Mouse (Mus musculus): ENCODE measurements at regions not wholly inside any gene's neighbourhood (a gene's known extent, or its start where the extent isn't known, plus 50 kb on each side); places are given as distances from the start of the nearest gene placed in this dataset.

- Histone ChIP-seq H3K4me3 (no peak overlapping the region), H3K79me2 (ENCODE audit: control insufficient read depth, insufficient read depth) (no peaks in the 10 kb centered on the region), H3ac (ENCODE audit: control insufficient read depth, insufficient read length) (no peak overlapping the region), H3K36me3 (ENCODE audit: control insufficient read depth, insufficient read depth) (no peaks in the 10 kb centered on the region), H3K4me2 (ENCODE audit: low read depth) (no peak overlapping the region), H3K27me3 (ENCODE audit: control insufficient read depth, insufficient read depth, insufficient read length) (no peaks in the 10 kb centered on the region)
- TF ChIP-seq TCF3 (IDR thresholded peaks at IDR 0.05; ENCODE audit: insufficient read length, low read depth) (no peak), MYOD1 (IDR thresholded peaks at IDR 0.05; ENCODE audit: control insufficient read depth in 1 of 3, insufficient read length in 2 of 3, low read depth in 2 of 3) (no peak), TCF12 (IDR thresholded peaks at IDR 0.05; ENCODE audit: insufficient read depth, poor library complexity, severe bottlenecking) (no peak), USF1 (IDR thresholded peaks at IDR 0.05; ENCODE audit: low read depth) (no peak), MAX (IDR thresholded peaks at IDR 0.05; ENCODE audit: low read depth) (no peak), CEBPB (IDR thresholded peaks at IDR 0.05; ENCODE audit: insufficient read depth, poor library complexity, severe bottlenecking) (no peak), MYOG (IDR thresholded peaks at IDR 0.05; ENCODE audit: control insufficient read depth in 1 of 3, insufficient read depth in 1 of 3, insufficient read length in 2 of 3, low read depth in 2 of 3) (no peak), POLR2AphosphoS2 (IDR thresholded peaks at IDR 0.05; ENCODE audit: insufficient read length, low read depth) (no peak), REST (IDR thresholded peaks at IDR 0.05; ENCODE audit: insufficient read depth, insufficient read length) (no peak), SRF (IDR thresholded peaks at IDR 0.05; ENCODE audit: control insufficient read depth, insufficient read length, low read depth) (no peak), E2F4 (IDR thresholded peaks at IDR 0.05; ENCODE audit: insufficient read depth) (no peak)
Measured at GRCm38 (mm10) chr12:14063276-14063675, 88.6 kb downstream of the Fam84a start.

- Histone ChIP-seq H3K4me2 (ENCODE audit: low read depth) (no peak overlapping the region), H3ac (ENCODE audit: control insufficient read depth, insufficient read length) (no peak overlapping the region), H3K79me2 (ENCODE audit: control insufficient read depth, insufficient read depth) (no peaks in the 10 kb centered on the region), H3K36me3 (ENCODE audit: control insufficient read depth, insufficient read depth) (no peaks in the 10 kb centered on the region), H3K27me3 (ENCODE audit: control insufficient read depth, insufficient read depth, insufficient read length) (no peaks in the 10 kb centered on the region), H3K4me3 (no peak overlapping the region)
- TF ChIP-seq E2F4 (IDR thresholded peaks at IDR 0.05; ENCODE audit: insufficient read depth) (no peak), MYOD1 (IDR thresholded peaks at IDR 0.05; ENCODE audit: control insufficient read depth in 1 of 3, insufficient read length in 2 of 3, low read depth in 2 of 3) (no peak)
Measured at GRCm38 (mm10) chr12:14056116-14056515, 95.7 kb downstream of the Fam84a start.

- no peaks in the 10 kb centered on the region for H3K27me3 ChIP-seq (ENCODE audit: control insufficient read depth, insufficient read depth, insufficient read length)
- H3ac ChIP-seq (ENCODE audit: control insufficient read depth, insufficient read length), result no peak overlapping the region
- H3K4me3 ChIP-seq, result no peak overlapping the region
- no peaks in the 10 kb centered on the region for H3K79me2 ChIP-seq (ENCODE audit: control insufficient read depth, insufficient read depth)
- H3K4me2 ChIP-seq (ENCODE audit: low read depth), result no peak overlapping the region
- TF ChIP-seq TCF3 (IDR thresholded peaks at IDR 0.05; ENCODE audit: insufficient read length, low read depth), result no peak
- no peak for TF ChIP-seq CEBPB (IDR thresholded peaks at IDR 0.05; ENCODE audit: insufficient read depth, poor library complexity, severe bottlenecking)
- TF ChIP-seq POLR2AphosphoS2 (IDR thresholded peaks at IDR 0.05; ENCODE audit: insufficient read length, low read depth), result no peak
- TF ChIP-seq E2F4 (IDR thresholded peaks at IDR 0.05; ENCODE audit: insufficient read depth), result no peak
- no peak for TF ChIP-seq MAX (IDR thresholded peaks at IDR 0.05; ENCODE audit: low read depth)
- TF ChIP-seq USF1 (IDR thresholded peaks at IDR 0.05; ENCODE audit: low read depth), result no peak
- TF ChIP-seq TCF12 (IDR thresholded peaks at IDR 0.05; ENCODE audit: insufficient read depth, poor library complexity, severe bottlenecking), result no peak
- TF ChIP-seq MYOG (IDR thresholded peaks at IDR 0.05; ENCODE audit: control insufficient read depth in 1 of 3, insufficient read depth in 1 of 3, insufficient read length in 2 of 3, low read depth in 2 of 3), result no peak
- no peak for TF ChIP-seq MYOD1 (IDR thresholded peaks at IDR 0.05; ENCODE audit: control insufficient read depth in 1 of 3, insufficient read length in 2 of 3, low read depth in 2 of 3)
- TF ChIP-seq REST (IDR thresholded peaks at IDR 0.05; ENCODE audit: insufficient read depth, insufficient read length), result no peak
- no peak for TF ChIP-seq POLR2A (IDR thresholded peaks at IDR 0.05; ENCODE audit: insufficient read length, low read depth)
- no peak for TF ChIP-seq SRF (IDR thresholded peaks at IDR 0.05; ENCODE audit: control insufficient read depth, insufficient read length, low read depth)
- H3K36me3 ChIP-seq (ENCODE audit: control insufficient read depth, insufficient read depth), result no peaks in the 10 kb centered on the region
Measured at GRCm38 (mm10) chr12:14032363-14032762, 119.5 kb downstream of the Fam84a start.

GRCm38 (mm10) chr12:14015271-14015670, 136.6 kb downstream of the Fam84a start:
- Histone ChIP-seq H3K4me2 (ENCODE audit: low read depth) (no peak overlapping the region), H3K36me3 (ENCODE audit: control insufficient read depth, insufficient read depth) (no peaks in the 10 kb centered on the region), H3ac (ENCODE audit: control insufficient read depth, insufficient read length) (no peak overlapping the region), H3K27me3 (ENCODE audit: control insufficient read depth, insufficient read depth, insufficient read length) (no peaks in the 10 kb centered on the region), H3K4me3 (no peak overlapping the region), H3K79me2 (ENCODE audit: control insufficient read depth, insufficient read depth) (no peaks in the 10 kb centered on the region)
- no peak for TF ChIP-seq TCF3 (IDR thresholded peaks at IDR 0.05; ENCODE audit: insufficient read length, low read depth)
- TF ChIP-seq E2F4 (IDR thresholded peaks at IDR 0.05; ENCODE audit: insufficient read depth), result no peak
- no peak for TF ChIP-seq MYOD1 (IDR thresholded peaks at IDR 0.05; ENCODE audit: control insufficient read depth in 1 of 3, insufficient read length in 2 of 3, low read depth in 2 of 3)

- Histone ChIP-seq H3K27me3 (ENCODE audit: control insufficient read depth, insufficient read depth, insufficient read length) (no peaks in the 10 kb centered on the region), H3K79me2 (ENCODE audit: control insufficient read depth, insufficient read depth) (no peaks in the 10 kb centered on the region), H3K4me3 (no peak overlapping the region), H3K4me2 (ENCODE audit: low read depth) (no peak overlapping the region), H3ac (ENCODE audit: control insufficient read depth, insufficient read length) (no peak overlapping the region), H3K36me3 (ENCODE audit: control insufficient read depth, insufficient read depth) (no peaks in the 10 kb centered on the region)
- TF ChIP-seq USF1 (IDR thresholded peaks at IDR 0.05; ENCODE audit: low read depth) (no peak), TCF3 (IDR thresholded peaks at IDR 0.05; ENCODE audit: insufficient read length, low read depth) (no peak), POLR2AphosphoS2 (IDR thresholded peaks at IDR 0.05; ENCODE audit: insufficient read length, low read depth) (no peak), MYOD1 (IDR thresholded peaks at IDR 0.05; ENCODE audit: control insufficient read depth in 1 of 3, insufficient read length in 2 of 3, low read depth in 2 of 3) (no peak), CEBPB (IDR thresholded peaks at IDR 0.05; ENCODE audit: insufficient read depth, poor library complexity, severe bottlenecking) (no peak), MAX (IDR thresholded peaks at IDR 0.05; ENCODE audit: low read depth) (no peak), SRF (IDR thresholded peaks at IDR 0.05; ENCODE audit: control insufficient read depth, insufficient read length, low read depth) (no peak), MYOG (IDR thresholded peaks at IDR 0.05; ENCODE audit: control insufficient read depth in 1 of 3, insufficient read depth in 1 of 3, insufficient read length in 2 of 3, low read depth in 2 of 3) (no peak), POLR2A (IDR thresholded peaks at IDR 0.05; ENCODE audit: insufficient read length, low read depth) (no peak), TCF12 (IDR thresholded peaks at IDR 0.05; ENCODE audit: insufficient read depth, poor library complexity, severe bottlenecking) (no peak), E2F4 (IDR thresholded peaks at IDR 0.05; ENCODE audit: insufficient read depth) (no peak), REST (IDR thresholded peaks at IDR 0.05; ENCODE audit: insufficient read depth, insufficient read length) (no peak)
Measured at GRCm38 (mm10) chr12:14005991-14006390, 145.9 kb downstream of the Fam84a start.
